ENCODE assay signal across 17 mouse cellular contexts in the genomic region with DNA sequence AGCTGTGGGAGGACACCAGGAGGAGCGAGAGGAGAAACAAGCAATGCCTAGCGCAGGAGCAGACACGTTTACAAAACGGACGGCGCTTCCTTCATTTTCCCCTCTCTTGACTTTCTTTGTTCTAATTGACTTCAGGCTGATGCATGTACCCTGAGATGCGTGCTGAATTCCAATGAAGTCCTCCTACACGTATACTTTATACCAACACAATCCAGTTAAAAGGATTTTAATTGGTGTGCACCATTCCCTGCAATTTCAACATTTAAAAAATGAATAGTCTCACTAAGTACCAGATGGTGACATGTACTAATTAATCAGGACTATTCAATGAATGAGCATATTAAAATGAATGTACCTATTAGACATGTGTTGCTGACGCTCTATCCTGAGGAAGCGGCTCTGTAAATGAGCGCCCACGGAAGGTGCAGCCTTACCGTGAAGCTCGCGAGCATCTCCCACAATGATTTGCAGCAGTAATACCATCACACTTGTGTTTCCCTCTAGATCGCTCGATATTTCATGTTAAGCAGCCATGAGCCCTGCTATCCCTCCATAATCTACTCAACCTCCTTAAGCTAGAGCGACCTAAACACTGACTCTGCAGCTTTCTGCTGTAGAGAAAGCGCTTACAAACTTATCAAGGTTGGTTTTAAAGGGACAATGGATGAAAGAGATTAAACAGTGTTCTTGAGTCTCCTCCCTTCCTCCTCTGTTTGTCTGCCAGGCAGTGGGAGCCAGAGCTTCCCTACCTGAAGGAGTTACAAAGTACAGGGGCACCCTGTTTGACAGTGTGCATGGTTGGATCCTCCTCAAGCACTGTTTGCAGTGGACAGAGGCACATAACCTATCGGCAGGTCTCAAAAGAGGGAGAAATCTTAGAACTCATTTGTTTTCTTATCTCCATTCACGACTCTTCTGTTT.
DNase-seq lines count a peak whose midpoint lies in the region; ATAC-seq and TF ChIP-seq lines count a peak whose summit lies in the region.
"Had no signal": no experiment of that assay in that cellular context is flagged by ENCODE, and none has a peak within 500 bp of the region (broad histone marks: within the 10 kb centered on the region; RNA-seq: fewer than 3 reads in every experiment).

No protein-coding gene starts in this region.

- no peak for DNase-seq in layer of hippocampus, adult 2 months (ENCODE audit: low spot score in 2 of 2)
- no peak for DNase-seq in layer of hippocampus, postnatal 10 days (ENCODE audit: low spot score in 2 of 2)
- no peak for DNase-seq in intestine, embryonic 14.5 days (ENCODE audit: low spot score)
- DNase-seq in thymus, postnatal 36 days, result no peak
- no peak for DNase-seq in c-Kit-positive CD71-positive TER-119-positive erythroid progenitor cells, embryonic 14.5 days (ENCODE audit: low spot score)
- DNase-seq: cerebellum, adult 18-20 months; heart, postnatal 10 days; kidney, adult 18-20 months; kidney, postnatal 36 days had no signal

- H3K9me3 ChIP-seq in forebrain, embryonic 15.5 days, result no peaks in the 10 kb centered on the region
- no peaks in the 10 kb centered on the region for H3K9me3 ChIP-seq in intestine, embryonic 14.5 days (ENCODE audit: control insufficient read depth, low read length)
- no peaks in the 10 kb centered on the region for H3K9me3 ChIP-seq in neural tube, embryonic 13.5 days
- H3K9me3 ChIP-seq in heart, embryonic 12.5 days (replicated peaks), result no peaks in the 10 kb centered on the region
- H3K9me3 ChIP-seq: embryonic facial prominence, embryonic 12.5 days; liver, embryonic 15.5 days had no signal

- peak; percentile 74 for ATAC-seq in forebrain, embryonic 15.5 days (replicated peaks)
- ATAC-seq in intestine, embryonic 14.5 days (replicated peaks; ENCODE audit: low FRiP score, low TSS enrichment, low read depth), result no peak
- ATAC-seq in neural tube, embryonic 13.5 days (ENCODE audit: low read depth), result peak; percentile 84
- ATAC-seq in heart, embryonic 12.5 days (ENCODE audit: insufficient number of reproducible peaks, low FRiP score), result no peak
- ATAC-seq: Patski had no signal

- peak overlapping the region; percentile 23 for H3K4me2 ChIP-seq in forebrain, embryonic 15.5 days (replicated peaks)
- H3K4me2 ChIP-seq in intestine, embryonic 14.5 days (ENCODE audit: low read length), result peak overlapping the region; percentile 23; the same call in 1 of the 2 replicates
- H3K4me2 ChIP-seq in neural tube, embryonic 13.5 days, result peak overlapping the region; percentile 39
- no peak overlapping the region for H3K4me2 ChIP-seq in heart, embryonic 12.5 days
- H3K4me2 ChIP-seq: embryonic facial prominence, embryonic 12.5 days; limb, embryonic 12.5 days; liver, embryonic 15.5 days had no signal

- H3K27ac ChIP-seq in layer of hippocampus, adult 2 months, result peak overlapping the region; percentile 16
- H3K27ac ChIP-seq in forebrain, embryonic 15.5 days (replicated peaks), result peak overlapping the region; percentile 31
- no peak overlapping the region for H3K27ac ChIP-seq in intestine, embryonic 14.5 days (ENCODE audit: low read depth)
- peak overlapping the region; percentile 76 for H3K27ac ChIP-seq in neural tube, embryonic 13.5 days (replicated peaks)
- no peak overlapping the region for H3K27ac ChIP-seq in heart, embryonic 12.5 days (ENCODE audit: poor library complexity, severe bottlenecking)
- H3K27ac ChIP-seq: embryonic facial prominence, embryonic 12.5 days; left cerebral cortex, adult 2 months; limb, embryonic 12.5 days; liver, embryonic 15.5 days had no signal

- H3K36me3 ChIP-seq in forebrain, embryonic 15.5 days, result no peaks in the 10 kb centered on the region
- no peaks in the 10 kb centered on the region for H3K36me3 ChIP-seq in intestine, embryonic 14.5 days (ENCODE audit: control insufficient read depth, insufficient read depth, low read length)
- H3K36me3 ChIP-seq in neural tube, embryonic 13.5 days, result no peaks in the 10 kb centered on the region
- 0 out of 2 replicates have a peak, but pooled peaks cover under 1% of the 10 kb centered on the region for H3K36me3 ChIP-seq in heart, embryonic 12.5 days
- H3K36me3 ChIP-seq: embryonic facial prominence, embryonic 12.5 days; limb, embryonic 12.5 days; liver, embryonic 15.5 days had no signal

- H3K4me1 ChIP-seq in forebrain, embryonic 15.5 days, result peaks cover 7% of the 10 kb centered on the region; the same call in 1 of the 2 replicates
- H3K4me1 ChIP-seq in intestine, embryonic 14.5 days (replicated peaks; ENCODE audit: control insufficient read depth, insufficient read depth, low read length), result no peaks in the 10 kb centered on the region
- peaks cover 14% of the 10 kb centered on the region for H3K4me1 ChIP-seq in neural tube, embryonic 13.5 days (replicated peaks)
- peaks cover 11% of the 10 kb centered on the region for H3K4me1 ChIP-seq in heart, embryonic 12.5 days (replicated peaks)
- H3K4me1 ChIP-seq: embryonic facial prominence, embryonic 12.5 days; liver, embryonic 15.5 days had no signal

- 50% methylated on average over 21 of the region's 21 CpGs for WGBS in forebrain, embryonic 15.5 days
- WGBS in intestine, embryonic 14.5 days, result 76% methylated on average over 21 of the region's 21 CpGs
- WGBS in neural tube, embryonic 13.5 days, result 52% methylated on average over 21 of the region's 21 CpGs
- WGBS in heart, embryonic 12.5 days, result 79% methylated on average over 21 of the region's 21 CpGs

- H3K4me3 ChIP-seq in layer of hippocampus, adult 2 months, result peak overlapping the region; percentile 28; the same call in 1 of the 2 replicates
- H3K4me3 ChIP-seq in forebrain, embryonic 15.5 days, result no peak overlapping the region
- H3K4me3 ChIP-seq in intestine, embryonic 14.5 days (ENCODE audit: low read depth, low read length), result no peak overlapping the region
- H3K4me3 ChIP-seq in neural tube, embryonic 13.5 days, result no peak overlapping the region
- no peak overlapping the region for H3K4me3 ChIP-seq in heart, embryonic 12.5 days
- H3K4me3 ChIP-seq: embryonic facial prominence, embryonic 12.5 days; left cerebral cortex, adult 2 months; limb, embryonic 12.5 days; liver, embryonic 15.5 days had no signal

- no peaks in the 10 kb centered on the region for H3K27me3 ChIP-seq in forebrain, embryonic 15.5 days
- H3K27me3 ChIP-seq in intestine, embryonic 14.5 days (replicated peaks; ENCODE audit: control insufficient read depth, insufficient read depth, low read length), result no peaks in the 10 kb centered on the region
- no peaks in the 10 kb centered on the region for H3K27me3 ChIP-seq in neural tube, embryonic 13.5 days
- H3K27me3 ChIP-seq in heart, embryonic 12.5 days (replicated peaks), result no peaks in the 10 kb centered on the region
- H3K27me3 ChIP-seq: embryonic facial prominence, embryonic 12.5 days; limb, embryonic 12.5 days; liver, embryonic 15.5 days; Patski had no signal

- no peak for TF ChIP-seq CTCF in layer of hippocampus, adult 2 months (conservative IDR thresholded peaks at IDR 0.05)

- 0 out of 2 replicates have a peak overlapping the region, but pooled peaks have one; percentile 5 for H3K9ac ChIP-seq in forebrain, embryonic 15.5 days (replicated peaks)
- H3K9ac ChIP-seq in intestine, embryonic 14.5 days (ENCODE audit: low read length), result no peak overlapping the region
- peak overlapping the region; percentile 61 for H3K9ac ChIP-seq in neural tube, embryonic 13.5 days
- H3K9ac ChIP-seq in heart, embryonic 12.5 days, result no peak overlapping the region
- H3K9ac ChIP-seq: embryonic facial prominence, embryonic 12.5 days; limb, embryonic 12.5 days; liver, embryonic 15.5 days had no signal

Comparison
In these comparisons a context has a peak if more than half of its experiments do, and no peak if none do; other contexts are left out.
1. H3K27ac ChIP-seq: peak in layer of hippocampus, adult 2 months (single experiment), forebrain, embryonic 15.5 days (single experiment) and neural tube, embryonic 13.5 days (single experiment); none in intestine, embryonic 14.5 days (single experiment) and heart, embryonic 12.5 days (single experiment).
2. ATAC-seq: peak in forebrain, embryonic 15.5 days (single experiment) and neural tube, embryonic 13.5 days (single experiment); none in intestine, embryonic 14.5 days (single experiment) and heart, embryonic 12.5 days (single experiment).
3. H3K9ac ChIP-seq: peak in forebrain, embryonic 15.5 days (single experiment) and neural tube, embryonic 13.5 days (single experiment); none in intestine, embryonic 14.5 days (single experiment) and heart, embryonic 12.5 days (single experiment).